Mouse (Mus musculus) kidney, embryonic 16.5 days (tissue): ENCODE measurements around the gene Rnf41. TPM values are rescaled to one million over a fixed set of nuclear protein-coding genes. Genes with fewer than 3 reads are reported as not detected.

Experiments used
- ATAC-seq: fragments of 200-750 bp; cut with Nextera tagmentation; 2 replicates; pipeline ENCODE4 v1.8.0; 2017; ENCODE audit warnings: moderate TSS enrichment; ENCODE audit not compliant: low FRiP score, low TSS enrichment
- H3K27ac ChIP-seq: fragments of 300-500 bp; sonication (generic); 2 replicates; pipeline ENCODE4 v1.5.1; 2014; ENCODE audit warnings: low read length
- H3K27me3 ChIP-seq: fragments of 300-500 bp; sonication (generic); 2 replicates; pipeline ENCODE4 v1.6.1; 2014; ENCODE audit warnings: low read length, control low read depth, mixed read lengths; ENCODE audit not compliant: insufficient read depth
- H3K36me3 ChIP-seq: fragments of 300-500 bp; sonication (generic); 2 replicates; pipeline ENCODE4 v1.6.1; 2014; ENCODE audit warnings: low read length, control low read depth, mixed read lengths; ENCODE audit not compliant: insufficient read depth
- H3K4me1 ChIP-seq: fragments of 300-500 bp; sonication (generic); 2 replicates; pipeline ENCODE4 v1.6.1; 2014; ENCODE audit warnings: low read length, control low read depth, mixed read lengths; ENCODE audit not compliant: insufficient read depth
- H3K4me2 ChIP-seq: fragments of 300-500 bp; sonication (generic); replicated peaks from 2 replicates; pipeline ENCODE4 v1.6.1; 2014; ENCODE audit warnings: low read depth, low read length
- H3K4me3 ChIP-seq: fragments of 300-500 bp; sonication (generic); 2 replicates; pipeline ENCODE4 v1.5.1; 2014; ENCODE audit warnings: mild to moderate bottlenecking, low read length
- H3K9ac ChIP-seq: fragments of 300-500 bp; sonication (generic); replicated peaks from 2 replicates; pipeline ENCODE4 v1.6.1; 2014; ENCODE audit warnings: low read length
- H3K9me3 ChIP-seq: fragments of 300-500 bp; sonication (generic); 2 replicates; pipeline ENCODE4 v1.6.1; 2016; ENCODE audit warnings: low read length, control low read depth
- WGBS: fragments of 180-500 bp; shearing (Covaris S2); extraction: QIAGEN DNeasy Blood & Tissue Kit; methylation state at CpG from one replicate; pipeline ENCODE4 v1.1.7; 2014; 5-methylcytosine and 5-hydroxymethylcytosine counted together
- polyA plus RNA-seq: library from polyadenylated mRNA; unstranded; fragments of >200 nt; fragmentation: Nextera tagmentation; extraction: Ambion mirVana; gene quantifications from 2 replicates; pipeline ENCODE4 v1.2.1, GENCODE M21; 2015

The Rnf41 gene
- polyA plus RNA-seq, 1 experiment from 2014 or later, result 52.6 TPM

- Histone ChIP-seq H3K27me3 (no peaks in the 10 kb centered on the region), H3K27ac (peak overlapping the region; percentile 59), H3K4me3 (no peak overlapping the region), H3K9me3 (no peaks in the 10 kb centered on the region), H3K9ac (no peak overlapping the region; the same call in 1 of the 2 replicates), H3K4me1 (peaks cover 59% of the 10 kb centered on the region), H3K4me2 (no peak overlapping the region), H3K36me3 (peaks cover 51% of the 10 kb centered on the region)
- ATAC-seq, result no peak
- 63% methylated on average over 5 of the region's 5 CpGs for WGBS
These were observed 24.4 kb downstream of the Rnf41 start for GRCm38 (mm10) chr10:128435873-128436272.

GRCm38 (mm10) chr10:128436376-128436775 lies 24.9 kb downstream of the Rnf41 start:
- Histone ChIP-seq H3K4me1 (peaks cover 59% of the 10 kb centered on the region), H3K9me3 (no peaks in the 10 kb centered on the region), H3K9ac (no peak overlapping the region), H3K4me3 (no peak overlapping the region), H3K36me3 (peaks cover 47% of the 10 kb centered on the region), H3K4me2 (no peak overlapping the region), H3K27me3 (no peaks in the 10 kb centered on the region), H3K27ac (peak overlapping the region; percentile 59; the same call in 1 of the 2 replicates)
- 71% methylated on average over 8 of the region's 8 CpGs for WGBS
- ATAC-seq, result no peak

GRCm38 (mm10) chr10:128438675-128439279 lies 27.3 kb downstream of the Rnf41 start:
- peaks cover 47% of the 10 kb centered on the region for H3K36me3 ChIP-seq
- H3K4me3 ChIP-seq, result no peak overlapping the region
- H3K27me3 ChIP-seq, result no peaks in the 10 kb centered on the region
- peak overlapping the region; percentile 84 for H3K27ac ChIP-seq
- peak overlapping the region; percentile 48 for H3K9ac ChIP-seq
- no peaks in the 10 kb centered on the region for H3K9me3 ChIP-seq
- peaks cover 53% of the 10 kb centered on the region for H3K4me1 ChIP-seq
- no peak overlapping the region for H3K4me2 ChIP-seq
- WGBS, result 35% methylated on average over 10 of the region's 10 CpGs
- peak; percentile 62 for ATAC-seq

GRCm38 (mm10) chr10:128440407-128440806 lies 28.9 kb downstream of the Rnf41 start:
- ATAC-seq, result no peak
- H3K9me3 ChIP-seq, result no peaks in the 10 kb centered on the region
- H3K4me1 ChIP-seq, result peaks cover 46% of the 10 kb centered on the region
- no peaks in the 10 kb centered on the region for H3K27me3 ChIP-seq
- no peak overlapping the region for H3K4me2 ChIP-seq
- H3K27ac ChIP-seq, result peak overlapping the region; percentile 84
- H3K4me3 ChIP-seq, result no peak overlapping the region
- WGBS, result 29% methylated on average over 10 of the region's 10 CpGs
- no peak overlapping the region for H3K9ac ChIP-seq
- H3K36me3 ChIP-seq, result peaks cover 47% of the 10 kb centered on the region

- H3K27ac ChIP-seq, result no peak overlapping the region
- H3K36me3 ChIP-seq, result peaks cover 37% of the 10 kb centered on the region
- no peaks in the 10 kb centered on the region for H3K27me3 ChIP-seq
- H3K9ac ChIP-seq, result no peak overlapping the region
- H3K4me2 ChIP-seq, result no peak overlapping the region
- H3K4me3 ChIP-seq, result no peak overlapping the region
- H3K9me3 ChIP-seq, result no peaks in the 10 kb centered on the region
- ATAC-seq, result no peak
- WGBS, result 88% methylated on average over 10 of the region's 10 CpGs
- H3K4me1 ChIP-seq, result peaks cover 35% of the 10 kb centered on the region
These were observed 30.1 kb downstream of the Rnf41 start for GRCm38 (mm10) chr10:128441324-128442119.

GRCm38 (mm10) chr10:128442718-128443117 lies 31.3 kb downstream of the Rnf41 start:
- no peak overlapping the region for H3K9ac ChIP-seq
- H3K27ac ChIP-seq, result no peak overlapping the region
- WGBS, result 97% methylated on average over 1 of the region's 1 CpGs
- ATAC-seq, result no peak
- H3K27me3 ChIP-seq, result no peaks in the 10 kb centered on the region
- peaks cover 34% of the 10 kb centered on the region for H3K4me1 ChIP-seq
- no peaks in the 10 kb centered on the region for H3K9me3 ChIP-seq
- peaks cover 26% of the 10 kb centered on the region for H3K36me3 ChIP-seq
- no peak overlapping the region for H3K4me2 ChIP-seq
- no peak overlapping the region for H3K4me3 ChIP-seq

- 32% methylated on average over 6 of the region's 6 CpGs for WGBS
- no peaks in the 10 kb centered on the region for H3K27me3 ChIP-seq
- H3K27ac ChIP-seq, result 0 out of 2 replicates have a peak overlapping the region, but pooled peaks have one; percentile 1
These were observed 32.9 kb downstream of the Rnf41 start for GRCm38 (mm10) chr10:128444354-128444753.

GRCm38 (mm10) chr10:128445407-128445806 lies 34.0 kb downstream of the Rnf41 start:
- Histone ChIP-seq H3K4me2 (no peak overlapping the region), H3K9ac (no peak overlapping the region), H3K9me3 (no peaks in the 10 kb centered on the region), H3K27me3 (no peaks in the 10 kb centered on the region), H3K4me3 (no peak overlapping the region), H3K27ac (no peak overlapping the region), H3K36me3 (peaks cover 7% of the 10 kb centered on the region; the same call in 1 of the 2 replicates), H3K4me1 (peaks cover 7% of the 10 kb centered on the region; the same call in 1 of the 2 replicates)
- ATAC-seq, result no peak
- 80% methylated on average over 4 of the region's 4 CpGs for WGBS

More at GRCm38 (mm10) chr10:128444354-128444753, 32.9 kb downstream of the Rnf41 start:
- Histone ChIP-seq H3K4me2 (no peak overlapping the region), H3K9me3 (no peaks in the 10 kb centered on the region), H3K4me3 (no peak overlapping the region), H3K4me1 (peaks cover 17% of the 10 kb centered on the region), H3K36me3 (peaks cover 17% of the 10 kb centered on the region; the same call in 1 of the 2 replicates), H3K9ac (no peak overlapping the region)
- peak; percentile 52 for ATAC-seq

- H3K9ac ChIP-seq, result no peak overlapping the region
- no peaks in the 10 kb centered on the region for H3K9me3 ChIP-seq
- H3K27me3 ChIP-seq, result no peaks in the 10 kb centered on the region
- no peak overlapping the region for H3K27ac ChIP-seq
- H3K4me3 ChIP-seq, result no peak overlapping the region
- no peaks in the 10 kb centered on the region for H3K36me3 ChIP-seq
- ATAC-seq, result no peak
- peaks cover 5% of the 10 kb centered on the region; the same call in 1 of the 2 replicates for H3K4me1 ChIP-seq
- WGBS, result 86% methylated on average over 6 of the region's 6 CpGs
- no peak overlapping the region for H3K4me2 ChIP-seq
These were observed 39.6 kb downstream of the Rnf41 start for GRCm38 (mm10) chr10:128451014-128451413.

GRCm38 (mm10) chr10:128454471-128454870 lies 43.0 kb downstream of the Rnf41 start:
- WGBS, result 48% methylated on average over 3 of the region's 3 CpGs
- H3K4me2 ChIP-seq, result no peak overlapping the region
- H3K27me3 ChIP-seq, result no peaks in the 10 kb centered on the region
- H3K4me3 ChIP-seq, result no peak overlapping the region
- ATAC-seq, result no peak
- no peaks in the 10 kb centered on the region for H3K9me3 ChIP-seq
- peaks cover 5% of the 10 kb centered on the region; the same call in 1 of the 2 replicates for H3K4me1 ChIP-seq
- no peaks in the 10 kb centered on the region for H3K36me3 ChIP-seq
- H3K27ac ChIP-seq, result no peak overlapping the region
- H3K9ac ChIP-seq, result no peak overlapping the region
